Mouse (Mus musculus): ENCODE measurements at regions not wholly inside any gene's neighbourhood (a gene's known extent, or its start where the extent isn't known, plus 50 kb on each side); places are given as distances from the start of the nearest gene placed in this dataset.

DNA sequence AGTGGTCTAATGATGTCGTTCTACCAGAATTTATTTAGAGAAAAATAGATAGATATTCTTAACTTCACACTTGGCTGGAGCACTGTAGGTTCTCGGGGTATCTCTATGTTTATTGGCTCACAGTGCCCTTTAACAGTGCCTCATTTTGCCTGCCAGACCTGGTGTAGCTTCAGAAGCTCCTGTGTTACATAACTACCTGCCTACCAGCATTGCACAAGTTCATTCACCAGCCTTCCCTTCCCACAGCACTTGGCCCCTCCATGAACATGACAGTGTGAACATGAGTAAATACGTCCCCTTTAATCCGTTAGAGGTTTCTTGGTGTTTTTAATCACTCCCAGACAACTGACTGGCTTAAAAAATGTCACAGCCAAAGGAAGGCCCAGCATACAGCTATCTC, 102.2 kb upstream of the Itga4 start:
- no peak overlapping the region for H3K27ac ChIP-seq (ENCODE audit: control insufficient read depth, low read depth, low read length)
- H3K4me1 ChIP-seq (ENCODE audit: control insufficient read depth in 1 of 2, insufficient read depth in 2 of 2, low read length in 2 of 2) = peaks cover 0 to 6% of the 10 kb centered on the region in 2 experiments; a peak in 2 of 4 replicates
- no peak for TF ChIP-seq GABPA (IDR thresholded peaks at IDR 0.05; ENCODE audit: low read depth, low read length)
- no peak for TF ChIP-seq UBTF (IDR thresholded peaks at IDR 0.05; ENCODE audit: borderline replicate concordance, insufficient read depth, low read depth, low read length)
- no peak for TF ChIP-seq ZKSCAN1 (IDR thresholded peaks at IDR 0.05; ENCODE audit: low read depth, low read length)
- TF ChIP-seq MYB (IDR thresholded peaks at IDR 0.05; ENCODE audit: low read depth, low read length) = no peak
- no peak for TF ChIP-seq MYC (IDR thresholded peaks at IDR 0.05; ENCODE audit: low read depth, low read length)
- no peak for TF ChIP-seq RCOR1 (IDR thresholded peaks at IDR 0.05; ENCODE audit: low read depth, low read length)
- TF ChIP-seq TAL1 (IDR thresholded peaks at IDR 0.05; ENCODE audit: low read length) = no peak
- no peak for TF ChIP-seq NRF1 (IDR thresholded peaks at IDR 0.05; ENCODE audit: insufficient read depth, low read depth, low read length, poor library complexity, severe bottlenecking)
- TF ChIP-seq MAFK (IDR thresholded peaks at IDR 0.05; ENCODE audit: borderline replicate concordance, low read depth, low read length) = no peak
- no peak for TF ChIP-seq ETS1 (IDR thresholded peaks at IDR 0.05; ENCODE audit: low read depth, low read length)
- no peak for TF ChIP-seq CHD2 (IDR thresholded peaks at IDR 0.05; ENCODE audit: low read length)

DNA sequence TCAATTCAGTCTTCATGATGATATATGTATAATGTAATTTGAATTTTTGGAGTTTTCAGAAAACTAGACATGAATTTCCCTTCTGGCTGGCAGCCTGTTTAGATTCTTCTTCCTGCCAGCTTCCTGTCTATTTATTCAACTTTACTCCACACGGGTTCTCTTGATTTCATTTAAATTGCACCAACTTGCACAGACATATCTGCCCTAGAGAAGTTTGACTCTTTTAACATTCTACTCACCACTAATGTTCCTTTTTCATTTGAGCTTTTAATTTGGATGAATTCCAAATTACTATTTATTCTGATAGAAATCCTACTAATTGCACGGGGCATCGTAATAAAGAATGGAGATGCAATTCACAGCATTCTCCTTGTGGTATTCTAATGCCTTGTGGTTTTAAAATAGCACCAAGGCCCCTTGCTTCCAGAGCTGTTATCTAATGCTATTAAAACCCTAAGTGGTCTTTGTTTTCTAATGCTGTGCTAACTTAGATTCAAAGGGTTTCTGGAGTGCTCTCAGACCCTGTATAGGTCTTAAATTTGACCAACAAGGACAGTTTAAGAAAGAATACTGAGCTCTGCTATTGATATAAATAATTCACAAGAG, 96.7 kb upstream of the Itga4 start:
- DNase-seq (ENCODE audit: low read depth, low spot score) = no peak
- no peak overlapping the region for H3K4me3 ChIP-seq (ENCODE audit: control insufficient read depth in 1 of 2, insufficient read depth in 1 of 2, low read depth in 2 of 2, low read length in 2 of 2)
- H3K79me2 ChIP-seq (ENCODE audit: control insufficient read depth, insufficient read depth, low read length, poor library complexity) = no peaks in the 10 kb centered on the region
- no peaks in the 10 kb centered on the region for H3K27me3 ChIP-seq (ENCODE audit: control insufficient read depth in 1 of 2, insufficient read depth in 2 of 2, low read length in 2 of 2)
- no peaks in the 10 kb centered on the region for H3K36me3 ChIP-seq (ENCODE audit: control insufficient read depth in 1 of 2, insufficient read depth in 2 of 2, low read length in 2 of 2)
- no peak overlapping the region for H3K9ac ChIP-seq (ENCODE audit: control insufficient read depth, low read depth, low read length, poor library complexity, severe bottlenecking)
- H3K9me3 ChIP-seq (replicated peaks; ENCODE audit: insufficient read depth, low read length) = no peaks in the 10 kb centered on the region
- no peak overlapping the region for H3K27ac ChIP-seq (ENCODE audit: control insufficient read depth, low read depth, low read length)
- TF ChIP-seq MAX (IDR thresholded peaks at IDR 0.05; ENCODE audit: low read length) (no peak), MYB (IDR thresholded peaks at IDR 0.05; ENCODE audit: low read depth, low read length) (no peak), RCOR1 (IDR thresholded peaks at IDR 0.05; ENCODE audit: low read depth, low read length) (no peak), E2F4 (IDR thresholded peaks at IDR 0.05; ENCODE audit: borderline replicate concordance, low read depth, low read length) (no peak), TCF12 (IDR thresholded peaks at IDR 0.05; ENCODE audit: low read depth, low read length) (no peak), HCFC1 (IDR thresholded peaks at IDR 0.05; ENCODE audit: low read depth, low read length) (no peak), USF1 (IDR thresholded peaks at IDR 0.05; ENCODE audit: low read depth, low read length) (no peak), MXI1 (IDR thresholded peaks at IDR 0.05; ENCODE audit: low read depth, low read length) (no peak), ZNF384 (IDR thresholded peaks at IDR 0.05; ENCODE audit: low read depth, low read length) (no peak), CHD2 (IDR thresholded peaks at IDR 0.05; ENCODE audit: low read length) (no peak), MAFK (IDR thresholded peaks at IDR 0.05; ENCODE audit: borderline replicate concordance, low read depth, low read length) (no peak), MYC (IDR thresholded peaks at IDR 0.05; ENCODE audit: low read depth, low read length) (no peak)
- H3K4me1 ChIP-seq (ENCODE audit: control insufficient read depth in 1 of 2, insufficient read depth in 2 of 2, low read length in 2 of 2) = no peaks in the 10 kb centered on the region

More for the DNA sequence above, 102.2 kb upstream of the Itga4 start:
- Histone ChIP-seq H3K9ac (ENCODE audit: control insufficient read depth, low read depth, low read length, poor library complexity, severe bottlenecking) (no peak overlapping the region), H3K79me2 (ENCODE audit: control insufficient read depth, insufficient read depth, low read length, poor library complexity) (no peaks in the 10 kb centered on the region), H3K9me3 (replicated peaks; ENCODE audit: insufficient read depth, low read length) (no peaks in the 10 kb centered on the region), H3K36me3 (ENCODE audit: control insufficient read depth in 1 of 2, insufficient read depth in 2 of 2, low read length in 2 of 2) (peaks cover 0 to 5% of the 10 kb centered on the region in 2 experiments; a peak in 1 of 4 replicates), H3K27me3 (ENCODE audit: control insufficient read depth in 1 of 2, insufficient read depth in 2 of 2, low read length in 2 of 2) (no peaks in the 10 kb centered on the region), H3K4me3 (ENCODE audit: control insufficient read depth in 1 of 2, insufficient read depth in 1 of 2, low read depth in 2 of 2, low read length in 2 of 2) (no peak overlapping the region)
- no peak for DNase-seq (ENCODE audit: low read depth, low spot score)

All from MEL (cell line).